Mouse (Mus musculus) CD4-positive, CD25-positive, alpha-beta regulatory T cell, adult 2 months (primary cell): ENCODE data around the gene Sufu.

Experiments
- DNase-seq: peaks from one replicate; pipeline ENCODE4 v3.0.0-alpha.2; 2012; ENCODE audit warnings: low read depth, low spot score

The Sufu gene

GRCm38 (mm10) chr19:46497230-46497629 is 100.5 kb downstream of the Sufu start:
- no peak for DNase-seq

GRCm38 (mm10) chr19:46499539-46499835 is 102.8 kb downstream of the Sufu start:
- DNase-seq: no peak

GRCm38 (mm10) chr19:46499836-46500580 is 103.3 kb downstream of the Sufu start:
- DNase-seq: peak; percentile 100

- peak; percentile 68 for DNase-seq
Measured at GRCm38 (mm10) chr19:46500581-46501341, 104.1 kb downstream of the Sufu start.

- DNase-seq: peak; percentile 73
Measured at GRCm38 (mm10) chr19:46501401-46502068, 104.8 kb downstream of the Sufu start, which contains the start of gene Trim8. TSS of gene Trim8 (plus strand) at chr19:46501702.

- DNase-seq: peak; percentile 81
Measured at GRCm38 (mm10) chr19:46502069-46502455, 105.4 kb downstream of the Sufu start.

- peak; percentile 92 for DNase-seq
Measured at GRCm38 (mm10) chr19:46502471-46503166, 105.9 kb downstream of the Sufu start.

- DNase-seq: peak; percentile 88
Measured at GRCm38 (mm10) chr19:46503351-46504084, 106.8 kb downstream of the Sufu start.

- DNase-seq: peak; percentile 59
Measured at GRCm38 (mm10) chr19:46504085-46504552, 107.4 kb downstream of the Sufu start.

GRCm38 (mm10) chr19:46504822-46505417 is 108.2 kb downstream of the Sufu start:
- no peak for DNase-seq

GRCm38 (mm10) chr19:46505646-46506371 is 109.1 kb downstream of the Sufu start:
- no peak for DNase-seq

GRCm38 (mm10) chr19:46506372-46506717 is 109.6 kb downstream of the Sufu start:
- DNase-seq: no peak

- no peak for DNase-seq
Measured at GRCm38 (mm10) chr19:46507181-46507581, 110.5 kb downstream of the Sufu start.

- no peak for DNase-seq
Measured at GRCm38 (mm10) chr19:46507806-46508205, 111.1 kb downstream of the Sufu start.

- no peak for DNase-seq
Measured at GRCm38 (mm10) chr19:46508738-46509137, 112.0 kb downstream of the Sufu start.

GRCm38 (mm10) chr19:46509202-46509601 is 112.5 kb downstream of the Sufu start:
- peak; percentile 44 for DNase-seq

GRCm38 (mm10) chr19:46509736-46510135 is 113.0 kb downstream of the Sufu start:
- DNase-seq: no peak

- no peak for DNase-seq
Measured at GRCm38 (mm10) chr19:46510401-46510800, 113.7 kb downstream of the Sufu start.

GRCm38 (mm10) chr19:46510824-46511223 is 114.1 kb downstream of the Sufu start:
- peak; percentile 82 for DNase-seq

- peak; percentile 75 for DNase-seq
Measured at GRCm38 (mm10) chr19:46511263-46511662, 114.6 kb downstream of the Sufu start.
